Mouse (Mus musculus): ENCODE data around the gene Coa6.
"Not testable (repeated sequence)": the region's sequence is repeated elsewhere in the genome, so short reads cannot be mapped to it uniquely, and the experiment has no call there.

Coa6 gene

GRCm38 (mm10) chr8:126422174-126422919, at the start of gene Coa6:
TSS of gene Coa6 (plus strand) at chr8:126422515.
- DNase-seq (ENCODE audit: low spot score): peak; percentile 94

GRCm38 (mm10) chr8:126379580-126379979, 42.7 kb upstream of the Coa6 start:
- no peak for DNase-seq (ENCODE audit: low spot score)

- DNase-seq (ENCODE audit: low spot score): no peak
Measured at GRCm38 (mm10) chr8:126380141-126380540, 42.2 kb upstream of the Coa6 start.

GRCm38 (mm10) chr8:126381299-126381698, 41.0 kb upstream of the Coa6 start:
- no peak for DNase-seq (ENCODE audit: low spot score)

GRCm38 (mm10) chr8:126382216-126382615, 40.1 kb upstream of the Coa6 start:
- DNase-seq (ENCODE audit: low spot score): no peak

- DNase-seq (ENCODE audit: low spot score): no peak
Measured at GRCm38 (mm10) chr8:126382749-126383148, 39.6 kb upstream of the Coa6 start.

- DNase-seq (ENCODE audit: low spot score): no peak
Measured at GRCm38 (mm10) chr8:126387566-126387965, 34.7 kb upstream of the Coa6 start.

- DNase-seq (ENCODE audit: low spot score): no peak
Measured at GRCm38 (mm10) chr8:126391541-126391940, 30.8 kb upstream of the Coa6 start.

GRCm38 (mm10) chr8:126395386-126395785, 26.9 kb upstream of the Coa6 start:
- no peak for DNase-seq (ENCODE audit: low spot score)

- DNase-seq (ENCODE audit: low spot score): no peak
Measured at GRCm38 (mm10) chr8:126395917-126396316, 26.4 kb upstream of the Coa6 start.

GRCm38 (mm10) chr8:126398349-126398748, 24.0 kb upstream of the Coa6 start:
- no peak for DNase-seq (ENCODE audit: low spot score)

GRCm38 (mm10) chr8:126404550-126404949, 17.8 kb upstream of the Coa6 start:
- DNase-seq (ENCODE audit: low spot score): not testable (repeated sequence)

- no peak for DNase-seq (ENCODE audit: low spot score)
Measured at GRCm38 (mm10) chr8:126405030-126405429, 17.3 kb upstream of the Coa6 start.

GRCm38 (mm10) chr8:126420834-126421233, 1.5 kb upstream of the Coa6 start:
- DNase-seq (ENCODE audit: low spot score): no peak

GRCm38 (mm10) chr8:126422920-126423300, 595 bp downstream of the Coa6 start:
- no peak for DNase-seq (ENCODE audit: low spot score)

- no peak for DNase-seq (ENCODE audit: low spot score)
Measured at GRCm38 (mm10) chr8:126424163-126424562, 1.8 kb downstream of the Coa6 start.

- no peak for DNase-seq (ENCODE audit: low spot score)
Measured at GRCm38 (mm10) chr8:126424946-126425345, 2.6 kb downstream of the Coa6 start.

GRCm38 (mm10) chr8:126429635-126430034, 7.3 kb downstream of the Coa6 start:
- DNase-seq (ENCODE audit: low spot score): no peak

- DNase-seq (ENCODE audit: low spot score): no peak
Measured at GRCm38 (mm10) chr8:126433827-126434226, 11.5 kb downstream of the Coa6 start.

- no peak for DNase-seq (ENCODE audit: low spot score)
Measured at GRCm38 (mm10) chr8:126438937-126439336, 16.6 kb downstream of the Coa6 start.

- no peak for DNase-seq (ENCODE audit: low spot score)
Measured at GRCm38 (mm10) chr8:126451158-126451557, 28.8 kb downstream of the Coa6 start.

- no peak for DNase-seq (ENCODE audit: low spot score)
Measured at GRCm38 (mm10) chr8:126455383-126455782, 33.1 kb downstream of the Coa6 start.

- no peak for DNase-seq (ENCODE audit: low spot score)
Measured at GRCm38 (mm10) chr8:126460274-126460673, 38.0 kb downstream of the Coa6 start.

- no peak for DNase-seq (ENCODE audit: low spot score)
Measured at GRCm38 (mm10) chr8:126461735-126462134, 39.4 kb downstream of the Coa6 start.

Data from ovary, postnatal 10 days (tissue).